Mouse (Mus musculus) limb, embryonic 11.5 days (tissue): ENCODE measurements around the gene Zfp385c. TPM values are rescaled to one million over a fixed set of nuclear protein-coding genes. Genes with fewer than 3 reads are reported as not detected.

Source experiments
- ATAC-seq: fragments of 200-750 bp; cut with Nextera tagmentation; 2 replicates; pipeline ENCODE4 v1.8.0; 2017; ENCODE audit warnings: low read depth; ENCODE audit not compliant: insufficient number of reproducible peaks, low FRiP score, low TSS enrichment
- DNase-seq: peaks from one replicate; pipeline ENCODE4 v3.0.0-alpha.2; 2015; ENCODE audit warnings: low spot score
- H3K27ac ChIP-seq: fragments of 300-500 bp; sonication (generic); replicated peaks from 2 replicates; pipeline ENCODE4 v1.5.1; 2014; ENCODE audit warnings: low read depth, mild to moderate bottlenecking, low read length
- H3K27me3 ChIP-seq: fragments of 300-500 bp; sonication (generic); 2 replicates; pipeline ENCODE4 v1.6.1; 2014; ENCODE audit warnings: mild to moderate bottlenecking, low read length, mixed read lengths; ENCODE audit not compliant: control insufficient read depth, insufficient read depth
- H3K36me3 ChIP-seq: fragments of 300-500 bp; sonication (generic); 2 replicates; pipeline ENCODE4 v1.6.1; 2014; ENCODE audit warnings: mild to moderate bottlenecking, low read length, moderate library complexity, mixed read lengths; ENCODE audit not compliant: control insufficient read depth, insufficient read depth
- H3K4me1 ChIP-seq: fragments of 300-500 bp; sonication (generic); 2 replicates; pipeline ENCODE4 v1.6.1; 2014; ENCODE audit warnings: low read length, mixed read lengths; ENCODE audit not compliant: control insufficient read depth, insufficient read depth
- H3K4me2 ChIP-seq: fragments of 300-500 bp; sonication (generic); 2 replicates; pipeline ENCODE4 v1.6.1; 2014; ENCODE audit warnings: low read depth, mild to moderate bottlenecking, moderate library complexity; ENCODE audit not compliant: severe bottlenecking
- H3K4me3 ChIP-seq: fragments of 300-500 bp; sonication (generic); 2 replicates; pipeline ENCODE4 v1.5.1; 2014; ENCODE audit warnings: low read depth, low read length
- H3K9ac ChIP-seq: fragments of 300-500 bp; sonication (generic); 2 replicates; pipeline ENCODE4 v1.6.1; 2014; ENCODE audit warnings: mild to moderate bottlenecking, low read length
- H3K9me3 ChIP-seq: fragments of 300-500 bp; sonication (generic); 2 replicates; pipeline ENCODE4 v1.6.1; 2016; ENCODE audit warnings: low read length; ENCODE audit not compliant: control insufficient read depth
- WGBS: fragments of 180-500 bp; shearing (Covaris S2); extraction: QIAGEN DNeasy Blood & Tissue Kit; methylation state at CpG from one replicate; pipeline ENCODE4 v1.1.7; 2014; 5-methylcytosine and 5-hydroxymethylcytosine counted together
- polyA plus RNA-seq: library from polyadenylated mRNA; unstranded; fragments of >200 nt; fragmentation: Nextera tagmentation; extraction: Ambion mirVana; gene quantifications from 2 replicates; pipeline ENCODE4 v1.2.1, GENCODE M21; 2014

Zfp385c gene
- polyA plus RNA-seq, 1 experiment from 2014 or later: 0.19 TPM

- no peak overlapping the region for H3K4me2 ChIP-seq
- no peak for ATAC-seq
- no peaks in the 10 kb centered on the region for H3K4me1 ChIP-seq
- no peak overlapping the region for H3K27ac ChIP-seq
- H3K4me3 ChIP-seq: no peak overlapping the region
- DNase-seq: no peak
- no peaks in the 10 kb centered on the region for H3K9me3 ChIP-seq
- no peaks in the 10 kb centered on the region for H3K27me3 ChIP-seq
- no peak overlapping the region for H3K9ac ChIP-seq
- peaks cover 6% of the 10 kb centered on the region; the same call in 1 of the 2 replicates for H3K36me3 ChIP-seq
- 83% methylated on average over 4 of the region's 4 CpGs for WGBS
Observed at GRCm38 (mm10) chr11:100604321-100605005, 87.8 kb downstream of the Zfp385c start.

DNA sequence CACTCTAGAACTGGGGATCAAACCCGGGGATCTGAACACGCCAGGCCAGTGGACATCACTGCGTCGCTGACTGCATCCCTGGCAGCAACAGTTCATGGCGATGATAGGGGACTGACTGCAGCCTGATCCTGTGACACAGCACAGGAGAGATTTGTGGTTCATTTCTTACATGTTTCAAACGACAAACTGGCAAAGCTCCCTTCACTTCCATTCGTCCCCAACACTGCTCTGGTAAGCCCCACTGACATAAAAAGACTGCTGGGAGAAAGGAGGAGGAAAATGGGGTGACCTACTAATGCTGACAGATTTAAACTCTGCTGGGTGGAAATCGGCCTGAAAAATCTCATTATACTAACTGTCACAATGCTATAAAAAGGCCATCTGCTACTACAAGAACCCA, 88.4 kb downstream of the Zfp385c start:
- Histone ChIP-seq H3K27me3 (no peaks in the 10 kb centered on the region), H3K9ac (no peak overlapping the region), H3K4me2 (no peak overlapping the region), H3K4me3 (no peak overlapping the region), H3K9me3 (no peaks in the 10 kb centered on the region), H3K36me3 (peaks cover 10% of the 10 kb centered on the region), H3K27ac (no peak overlapping the region), H3K4me1 (no peaks in the 10 kb centered on the region)
- no peak for DNase-seq
- WGBS: 87% methylated on average over 8 of the region's 8 CpGs
- ATAC-seq: no peak

GRCm38 (mm10) chr11:100603155-100603554, 89.1 kb downstream of the Zfp385c start:
- Histone ChIP-seq H3K9ac (no peak overlapping the region), H3K4me3 (no peak overlapping the region), H3K27me3 (no peaks in the 10 kb centered on the region), H3K4me2 (no peak overlapping the region), H3K27ac (no peak overlapping the region), H3K36me3 (peaks cover 15% of the 10 kb centered on the region), H3K4me1 (no peaks in the 10 kb centered on the region), H3K9me3 (no peaks in the 10 kb centered on the region)
- ATAC-seq (no peak), DNase-seq (no peak)
- WGBS: 90% methylated on average over 9 of the region's 9 CpGs

DNA sequence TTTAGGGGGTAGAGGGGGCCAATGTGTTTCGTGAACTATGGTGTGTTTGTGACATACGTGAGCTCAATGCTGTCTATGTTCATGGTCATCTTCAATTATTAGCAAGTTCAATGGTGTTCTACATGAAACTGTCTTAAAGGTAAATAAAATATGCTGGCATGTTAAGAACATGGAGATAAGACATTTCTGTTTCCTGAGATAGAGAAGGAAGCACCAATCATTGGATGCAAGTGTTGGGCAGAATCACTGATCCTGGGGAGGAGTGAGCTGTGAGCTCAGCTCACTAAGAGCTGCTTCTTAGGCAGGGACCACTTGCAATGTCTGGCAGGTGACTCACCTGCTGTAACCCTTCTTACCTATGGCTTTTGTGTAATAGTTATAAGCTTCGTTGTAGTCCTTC, 90.9 kb downstream of the Zfp385c start:
- DNase-seq (no peak), ATAC-seq (no peak)
- Histone ChIP-seq H3K4me2 (no peak overlapping the region), H3K36me3 (peaks cover 28% of the 10 kb centered on the region), H3K27ac (no peak overlapping the region), H3K4me1 (no peaks in the 10 kb centered on the region), H3K9me3 (no peaks in the 10 kb centered on the region), H3K27me3 (no peaks in the 10 kb centered on the region), H3K9ac (no peak overlapping the region), H3K4me3 (no peak overlapping the region)
- WGBS: 92% methylated on average over 3 of the region's 3 CpGs

GRCm38 (mm10) chr11:100598074-100598473, 94.2 kb downstream of the Zfp385c start:
- no peak overlapping the region for H3K4me2 ChIP-seq
- no peaks in the 10 kb centered on the region for H3K4me1 ChIP-seq
- no peaks in the 10 kb centered on the region for H3K9me3 ChIP-seq
- no peak for DNase-seq
- peaks cover 30% of the 10 kb centered on the region for H3K36me3 ChIP-seq
- no peak for ATAC-seq
- H3K4me3 ChIP-seq: no peak overlapping the region
- H3K27me3 ChIP-seq: no peaks in the 10 kb centered on the region
- no peak overlapping the region for H3K9ac ChIP-seq
- H3K27ac ChIP-seq: no peak overlapping the region
- 80% methylated on average over 4 of the region's 4 CpGs for WGBS

DNA sequence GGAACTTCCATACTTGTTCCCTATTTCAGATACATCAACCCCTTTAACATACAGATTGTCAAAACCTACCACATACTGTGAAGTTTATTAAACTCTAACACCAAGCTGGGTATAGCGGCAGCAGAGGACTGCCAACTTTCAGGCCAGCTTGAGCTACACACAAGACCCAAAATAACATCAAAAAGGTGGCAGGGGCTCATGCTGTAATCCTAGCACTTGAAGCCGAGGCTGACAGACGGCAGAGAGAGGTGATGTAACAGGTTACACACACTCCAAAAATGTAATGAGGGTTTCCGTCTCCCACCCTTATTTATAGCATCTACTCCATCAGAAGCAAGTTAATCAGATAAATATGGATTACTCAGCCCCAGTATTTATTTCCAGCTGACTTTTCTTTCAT, 96.7 kb downstream of the Zfp385c start:
- no peak for DNase-seq
- H3K4me3 ChIP-seq: no peak overlapping the region
- 83% methylated on average over 4 of the region's 4 CpGs for WGBS
- H3K4me2 ChIP-seq: no peak overlapping the region
- H3K9me3 ChIP-seq: no peaks in the 10 kb centered on the region
- H3K27ac ChIP-seq: no peak overlapping the region
- no peaks in the 10 kb centered on the region for H3K27me3 ChIP-seq
- ATAC-seq: no peak
- peaks cover 34% of the 10 kb centered on the region for H3K36me3 ChIP-seq
- H3K9ac ChIP-seq: no peak overlapping the region
- H3K4me1 ChIP-seq: no peaks in the 10 kb centered on the region

DNA sequence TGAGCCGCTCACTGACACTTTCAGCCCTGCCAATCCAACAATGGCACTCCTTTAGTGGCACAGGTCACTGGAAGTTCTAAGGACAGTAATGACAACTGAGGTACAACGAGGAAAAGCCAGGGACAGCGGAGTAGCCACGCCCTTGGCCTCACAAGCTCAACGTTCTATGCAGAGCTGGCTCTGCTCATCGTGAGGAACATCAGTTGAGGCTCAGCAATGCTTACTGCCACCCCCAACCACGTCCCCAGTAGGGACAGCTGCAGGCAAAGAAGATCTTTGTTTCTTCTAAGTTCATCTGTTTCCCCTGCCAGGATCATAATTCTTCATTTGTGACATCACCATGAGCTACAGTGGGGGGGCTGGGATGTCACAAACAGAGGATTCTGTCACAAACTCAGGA, 97.6 kb downstream of the Zfp385c start:
- no peak overlapping the region for H3K27ac ChIP-seq
- no peak overlapping the region for H3K4me3 ChIP-seq
- H3K27me3 ChIP-seq: no peaks in the 10 kb centered on the region
- 92% methylated on average over 7 of the region's 7 CpGs for WGBS
- H3K4me1 ChIP-seq: no peaks in the 10 kb centered on the region
- H3K36me3 ChIP-seq: peaks cover 38% of the 10 kb centered on the region
- no peak for DNase-seq
- no peak for ATAC-seq
- H3K9me3 ChIP-seq: no peaks in the 10 kb centered on the region
- H3K9ac ChIP-seq: no peak overlapping the region
- H3K4me2 ChIP-seq: no peak overlapping the region

DNA sequence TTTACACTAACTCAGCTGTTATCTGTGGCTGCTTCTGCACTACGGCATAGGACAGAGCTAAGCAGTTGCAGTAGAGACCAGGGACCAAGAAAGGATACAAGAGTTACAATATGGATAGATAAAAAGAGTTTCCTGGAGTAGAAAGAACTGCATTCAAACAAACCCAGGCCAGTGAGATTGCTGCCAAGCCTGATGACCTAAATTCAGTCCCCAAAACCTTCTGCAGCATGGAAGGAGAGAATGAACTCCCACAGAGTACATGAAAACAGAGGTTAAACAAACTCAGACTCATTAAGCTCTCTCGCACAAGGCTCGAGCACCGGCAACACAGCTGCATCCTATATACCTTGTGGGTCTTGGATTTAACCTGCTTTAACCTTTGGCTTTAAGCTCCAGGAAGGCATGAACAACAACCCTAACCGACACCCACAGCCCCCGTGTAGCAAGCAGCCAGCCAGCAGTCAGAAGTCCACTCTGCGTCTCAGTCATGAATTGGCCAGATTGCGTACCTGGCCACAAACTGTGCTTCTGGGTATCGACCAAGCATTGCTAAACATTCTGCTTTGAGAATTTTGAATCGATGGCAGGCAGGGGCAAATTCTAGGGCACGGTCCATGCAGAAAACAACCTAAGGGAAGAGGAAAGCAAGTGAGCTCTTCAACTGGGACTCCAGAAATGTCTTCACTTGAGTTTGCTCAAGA, 99.8 kb downstream of the Zfp385c start:
- Histone ChIP-seq H3K27me3 (no peaks in the 10 kb centered on the region), H3K36me3 (peaks cover 34% of the 10 kb centered on the region), H3K4me3 (no peak overlapping the region), H3K9me3 (no peaks in the 10 kb centered on the region), H3K27ac (no peak overlapping the region), H3K9ac (no peak overlapping the region), H3K4me1 (no peaks in the 10 kb centered on the region), H3K4me2 (no peak overlapping the region)
- no peak for DNase-seq
- no peak for ATAC-seq
- WGBS: 90% methylated on average over 11 of the region's 11 CpGs
